Mouse (Mus musculus) spleen, adult 2 months (tissue): ENCODE results near the gene Lyz2. TPM values are rescaled to one million over a fixed set of nuclear protein-coding genes. Genes with fewer than 3 reads are reported as not detected.
"Not testable (repeated sequence)": the region's sequence is repeated elsewhere in the genome, so short reads cannot be mapped to it uniquely, and the experiment has no call there.

Experiments
- DNase-seq, 2 experiments: peaks; one replicate each; pipeline versions ENCODE4 v3.0.0 to v3.0.0-alpha.2; 2012 to 2021; ENCODE audit warnings: low spot score in 2 of 2, low read depth in 1 of 2
- H3K27ac ChIP-seq: fragments of 200-500 bp; 2 replicates; pipeline ENCODE4 v1.5.1; 2012; ENCODE audit warnings: low read length, inconsistent platforms; ENCODE audit not compliant: insufficient read depth
- H3K27me3 ChIP-seq: fragments of 200-500 bp; 2 replicates; pipeline ENCODE4 v1.6.1; 2012; ENCODE audit warnings: mild to moderate bottlenecking, moderate library complexity, low read length, inconsistent platforms; ENCODE audit not compliant: control insufficient read depth, insufficient read depth
- H3K36me3 ChIP-seq: fragments of 200-500 bp; 2 replicates; pipeline ENCODE4 v1.6.1; 2012; ENCODE audit warnings: mild to moderate bottlenecking, low read length, inconsistent platforms; ENCODE audit not compliant: control insufficient read depth, insufficient read depth
- H3K4me1 ChIP-seq: fragments of 200-500 bp; 2 replicates; pipeline ENCODE4 v1.6.1; 2011; ENCODE audit warnings: inconsistent platforms; ENCODE audit not compliant: control insufficient read depth, insufficient read depth, insufficient read length
- H3K4me3 ChIP-seq: fragments of 200-500 bp; 2 replicates; pipeline ENCODE4 v1.5.1; 2011; ENCODE audit warnings: mild to moderate bottlenecking, inconsistent platforms; ENCODE audit not compliant: insufficient read depth, insufficient read length; ENCODE audit errors: extremely low read depth
- CTCF ChIP-seq: fragments of 200-500 bp; IDR thresholded peaks from 2 replicates; pipeline ENCODE4 v1.5.1; 2011; ENCODE audit warnings: mild to moderate bottlenecking, inconsistent platforms; ENCODE audit not compliant: insufficient read depth, insufficient read length, insufficient replicate concordance; ENCODE audit errors: extremely low read depth
- POLR2A ChIP-seq: fragments of 200-500 bp; IDR thresholded peaks from 2 replicates; pipeline ENCODE4 v1.6.1; 2011; ENCODE audit warnings: low read depth, low read length, inconsistent platforms
- WGBS: fragments of 180-500 bp; shearing (Covaris S2); methylation state at CpG from one replicate; pipeline ENCODE4 v1.1.7; 2018; 5-methylcytosine and 5-hydroxymethylcytosine counted together
- polyA plus RNA-seq: library from polyadenylated mRNA; depleted of rRNA; stranded (reverse); fragments of >200 nt; gene quantifications from 2 replicates; pipeline ENCODE4 v1.2.3, GENCODE M21; 2012

Gene Lyz2
- polyA plus RNA-seq, 1 experiment: 749 TPM

- WGBS: 88% methylated on average over 10 of the region's 10 CpGs
- TF ChIP-seq CTCF (no peak), POLR2A (no peak)
- no peak for DNase-seq
- Histone ChIP-seq H3K27ac (no peak overlapping the region), H3K36me3 (no peaks in the 10 kb centered on the region), H3K4me3 (no peak overlapping the region), H3K4me1 (no peaks in the 10 kb centered on the region), H3K27me3 (no peaks in the 10 kb centered on the region)
Observed at GRCm38 (mm10) chr10:117275681-117276369, 6.3 kb downstream of the Lyz2 start.

- not testable (repeated sequence) for H3K36me3 ChIP-seq, DNase-seq, H3K27me3 ChIP-seq, H3K4me1 ChIP-seq, H3K27ac ChIP-seq, H3K4me3 ChIP-seq
- WGBS: 8% methylated on average over 4 of the region's 7 CpGs
Observed at GRCm38 (mm10) chr10:117274645-117275044, 7.5 kb downstream of the Lyz2 start.

GRCm38 (mm10) chr10:117272023-117272422, 10.1 kb downstream of the Lyz2 start:
- Histone ChIP-seq H3K27me3 (no peaks in the 10 kb centered on the region), H3K4me1 (no peaks in the 10 kb centered on the region), H3K36me3 (no peaks in the 10 kb centered on the region), H3K4me3 (no peak overlapping the region), H3K27ac (no peak overlapping the region)
- TF ChIP-seq POLR2A (no peak), CTCF (no peak)
- DNase-seq: no peak

DNA sequence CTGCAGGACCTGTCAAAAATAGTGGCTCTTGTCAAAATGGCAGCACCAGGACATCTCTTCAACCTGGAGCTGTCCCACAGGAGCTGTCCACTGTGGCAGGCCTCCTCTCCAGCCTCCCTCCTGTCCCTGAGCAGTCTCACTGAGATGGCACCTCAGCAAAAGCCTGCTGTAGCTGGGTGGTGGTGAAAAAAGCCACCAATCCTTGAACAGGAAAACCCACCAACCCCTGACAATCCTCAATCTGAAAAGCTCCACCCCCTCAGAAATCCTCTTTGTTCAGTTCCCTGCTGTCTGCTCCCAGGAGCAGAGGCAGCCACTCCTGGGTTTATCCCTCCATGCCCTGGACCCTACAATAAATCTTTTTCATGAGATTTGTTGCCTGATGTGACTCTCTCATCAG, 22.3 kb downstream of the Lyz2 start:
- no peaks in the 10 kb centered on the region for H3K4me1 ChIP-seq
- no peaks in the 10 kb centered on the region for H3K36me3 ChIP-seq
- no peak overlapping the region for H3K4me3 ChIP-seq
- H3K27ac ChIP-seq: no peak overlapping the region
- TF ChIP-seq CTCF (no peak), POLR2A (no peak)
- no peaks in the 10 kb centered on the region for H3K27me3 ChIP-seq
- no peak for DNase-seq

DNA sequence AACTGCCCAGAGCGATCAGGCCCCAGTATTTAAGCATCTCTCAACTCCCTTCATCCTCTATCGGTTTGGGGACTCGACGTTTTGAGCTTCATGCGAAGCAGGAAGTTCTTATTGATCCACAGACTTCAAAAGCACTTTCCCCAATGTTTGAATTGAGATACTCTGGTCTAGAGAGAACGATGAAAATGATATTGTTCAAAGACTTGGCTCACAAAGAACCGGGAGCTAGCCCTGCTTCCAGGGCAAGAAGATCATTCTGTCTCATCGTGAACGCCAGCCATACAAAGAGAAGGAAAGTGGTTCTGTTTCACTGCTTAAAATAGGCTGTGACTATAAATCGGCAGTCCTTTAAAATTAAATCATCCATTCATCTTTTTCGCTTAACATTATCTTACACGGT, 43.5 kb downstream of the Lyz2 start, which contains the start of gene 9530003J23Rik:
TSS of gene 9530003J23Rik (minus strand) at position 101 of the 400 bp plus-strand sequence.
- Histone ChIP-seq H3K27ac (no peak within 1 kb of the TSS), H3K4me1 (no peaks in the 10 kb centered on the region), H3K27me3 (no peaks in the 10 kb centered on the region), H3K4me3 (no peak within 1 kb of the TSS), H3K36me3 (no peaks in the 10 kb centered on the region)
- no peak for DNase-seq
- WGBS: 90% methylated on average over 12 of the region's 12 CpGs
- TF ChIP-seq CTCF (no peak), POLR2A (no peak)

- H3K4me1 ChIP-seq: no peaks in the 10 kb centered on the region
- WGBS: 74% methylated on average over 11 of the region's 11 CpGs
- H3K4me3 ChIP-seq: no peak overlapping the region
- no peaks in the 10 kb centered on the region for H3K36me3 ChIP-seq
- DNase-seq: no peak
- H3K27me3 ChIP-seq: no peaks in the 10 kb centered on the region
- no peak overlapping the region for H3K27ac ChIP-seq
- TF ChIP-seq CTCF (no peak), POLR2A (no peak)
Observed at GRCm38 (mm10) chr10:117235866-117236265, 46.3 kb downstream of the Lyz2 start.

GRCm38 (mm10) chr10:117234825-117235224, 47.3 kb downstream of the Lyz2 start:
- Histone ChIP-seq H3K4me3 (no peak overlapping the region), H3K36me3 (no peaks in the 10 kb centered on the region), H3K27me3 (no peaks in the 10 kb centered on the region), H3K27ac (no peak overlapping the region), H3K4me1 (no peaks in the 10 kb centered on the region)
- DNase-seq: no peak
- TF ChIP-seq POLR2A (no peak), CTCF (no peak)
- 76% methylated on average over 4 of the region's 4 CpGs for WGBS
